Mouse (Mus musculus) limb, embryonic 13.5 days (tissue): ENCODE data around the gene Accs. TPM values are rescaled to one million over a fixed set of nuclear protein-coding genes. Genes with fewer than 3 reads are reported as not detected.

Source experiments
- ATAC-seq: fragments of 200-750 bp; cut with Nextera tagmentation; 2 replicates; pipeline ENCODE4 v1.8.0; 2017; ENCODE audit warnings: low read depth, moderate number of reproducible peaks, moderate TSS enrichment; ENCODE audit not compliant: low FRiP score
- H3K27ac ChIP-seq: fragments of 300-500 bp; sonication (generic); 2 replicates; pipeline ENCODE4 v1.5.1; 2015; ENCODE audit warnings: inconsistent platforms, mild to moderate bottlenecking, moderate library complexity
- H3K27me3 ChIP-seq: fragments of 300-500 bp; sonication (generic); 2 replicates; pipeline ENCODE4 v1.6.1; 2015; ENCODE audit warnings: mild to moderate bottlenecking, inconsistent platforms
- H3K36me3 ChIP-seq: fragments of 300-500 bp; sonication (generic); 2 replicates; pipeline ENCODE4 v1.6.1; 2015; ENCODE audit warnings: inconsistent platforms, mild to moderate bottlenecking, moderate library complexity
- H3K4me1 ChIP-seq: fragments of 300-500 bp; sonication (generic); 2 replicates; pipeline ENCODE4 v1.6.1; 2015; ENCODE audit warnings: inconsistent platforms
- H3K4me2 ChIP-seq: fragments of 300-500 bp; sonication (generic); replicated peaks from 2 replicates; pipeline ENCODE4 v1.6.1; 2015; ENCODE audit warnings: inconsistent platforms, mild to moderate bottlenecking, moderate library complexity
- H3K4me3 ChIP-seq: fragments of 300-500 bp; sonication (generic); 2 replicates; pipeline ENCODE4 v1.5.1; 2015; ENCODE audit warnings: moderate library complexity, mild to moderate bottlenecking, inconsistent platforms
- H3K9ac ChIP-seq: fragments of 300-500 bp; sonication (generic); 2 replicates; pipeline ENCODE4 v1.6.1; 2015; ENCODE audit warnings: mild to moderate bottlenecking, inconsistent platforms
- H3K9me3 ChIP-seq: fragments of 300-500 bp; sonication (generic); 2 replicates; pipeline ENCODE4 v1.6.1; 2016; ENCODE audit warnings: inconsistent platforms
- WGBS: fragments of 180-500 bp; shearing (Covaris S2); methylation state at CpG from one replicate; pipeline ENCODE4 v1.1.7; 2015; 5-methylcytosine and 5-hydroxymethylcytosine counted together
- polyA plus RNA-seq: library from polyadenylated mRNA; unstranded; fragments of >200 nt; fragmentation: Nextera tagmentation; extraction: Ambion mirVana; gene quantifications from 2 replicates; pipeline ENCODE4 v1.2.1, GENCODE M21; 2015

Gene Accs
- polyA plus RNA-seq, 1 experiment from 2014 or later: 7.8 TPM

DNA sequence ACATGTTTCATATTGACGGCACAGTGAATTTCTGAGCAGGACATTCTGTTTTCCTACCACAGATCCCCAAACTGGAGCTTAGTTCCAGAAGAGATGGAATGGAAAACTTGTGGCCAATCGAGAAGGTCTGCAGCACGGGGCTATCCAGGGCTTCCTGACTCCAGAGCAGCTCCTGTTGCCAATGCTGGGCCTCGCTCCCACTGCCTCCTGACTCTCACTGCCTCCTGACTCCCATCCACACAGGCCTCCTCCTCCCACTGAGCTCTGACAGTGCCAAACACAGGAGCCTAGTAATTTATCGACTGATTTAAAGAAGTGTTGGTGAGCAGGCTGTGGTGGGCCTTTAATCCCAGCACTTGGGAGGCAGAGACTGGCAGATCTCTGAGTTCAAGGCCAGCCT is 41.7 kb downstream of the Accs start:
- no peak for ATAC-seq
- H3K36me3 ChIP-seq: peaks cover 86% of the 10 kb centered on the region
- H3K4me3 ChIP-seq: no peak overlapping the region
- H3K9ac ChIP-seq: no peak overlapping the region
- H3K27ac ChIP-seq: no peak overlapping the region
- no peaks in the 10 kb centered on the region for H3K4me1 ChIP-seq
- H3K9me3 ChIP-seq: no peaks in the 10 kb centered on the region
- H3K4me2 ChIP-seq: no peak overlapping the region
- H3K27me3 ChIP-seq: no peaks in the 10 kb centered on the region
- 84% methylated on average over 5 of the region's 5 CpGs for WGBS

DNA sequence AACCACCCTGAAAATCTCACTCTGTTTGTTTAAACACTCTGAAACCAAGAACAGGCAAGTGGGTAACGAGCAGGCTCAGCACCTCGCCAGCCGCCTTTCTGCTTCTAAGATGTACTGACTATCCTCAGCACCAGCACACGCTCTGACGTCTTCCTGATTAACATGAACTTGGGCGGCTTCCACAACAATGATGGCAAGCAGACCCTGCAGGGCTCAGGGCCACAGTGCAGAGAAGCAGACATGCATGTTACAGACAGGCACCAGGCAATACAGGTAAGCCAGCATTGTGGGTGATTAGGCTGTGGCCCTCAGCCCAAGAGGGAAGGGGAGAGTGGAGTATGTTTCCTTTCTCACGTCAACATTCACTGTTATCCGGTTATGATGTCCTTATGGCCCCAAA is 42.3 kb downstream of the Accs start:
- Histone ChIP-seq H3K9me3 (no peaks in the 10 kb centered on the region), H3K4me3 (no peak overlapping the region), H3K27ac (no peak overlapping the region), H3K27me3 (no peaks in the 10 kb centered on the region), H3K4me1 (no peaks in the 10 kb centered on the region), H3K4me2 (no peak overlapping the region), H3K9ac (no peak overlapping the region), H3K36me3 (peaks cover 81% of the 10 kb centered on the region)
- WGBS: 77% methylated on average over 8 of the region's 8 CpGs
- ATAC-seq: no peak

DNA sequence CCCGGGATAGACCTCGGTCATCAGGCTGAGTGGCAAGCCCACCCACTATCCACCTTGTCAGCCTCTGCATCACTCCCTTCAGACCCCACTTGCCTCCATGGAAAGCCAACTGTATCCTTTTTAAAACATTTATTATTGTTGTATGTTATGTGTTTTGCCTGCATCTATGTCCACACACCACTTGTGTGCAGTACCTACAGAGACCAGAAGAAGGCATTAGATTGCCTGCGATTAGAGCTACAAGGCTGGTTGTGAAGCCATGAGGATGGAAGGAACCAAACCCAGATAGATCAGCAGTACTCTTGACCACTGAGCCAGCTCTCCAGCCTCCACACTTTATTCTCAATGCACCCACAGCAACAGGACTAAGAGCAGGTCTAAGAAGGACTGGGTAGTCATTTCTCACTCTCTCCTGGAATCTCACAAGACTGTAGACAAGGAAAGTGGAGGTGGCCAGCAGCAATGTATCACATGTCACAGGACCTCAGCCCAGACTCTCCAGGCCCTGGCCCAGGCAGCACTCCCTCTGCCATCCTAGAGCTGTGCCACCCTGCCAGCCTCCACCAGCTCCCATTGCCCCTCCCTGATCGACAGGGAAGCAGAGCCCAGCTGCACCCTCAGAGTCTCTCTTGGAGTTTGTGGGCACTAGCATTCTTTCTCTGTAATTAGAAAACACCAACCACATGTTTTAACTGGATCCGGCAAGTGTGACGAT is 43.1 kb downstream of the Accs start:
- Histone ChIP-seq H3K27me3 (no peaks in the 10 kb centered on the region), H3K4me3 (no peak overlapping the region), H3K9ac (no peak overlapping the region), H3K9me3 (no peaks in the 10 kb centered on the region), H3K4me2 (no peak overlapping the region), H3K4me1 (no peaks in the 10 kb centered on the region), H3K27ac (no peak overlapping the region), H3K36me3 (peaks cover 81% of the 10 kb centered on the region)
- WGBS: 84% methylated on average over 6 of the region's 6 CpGs
- no peak for ATAC-seq

DNA sequence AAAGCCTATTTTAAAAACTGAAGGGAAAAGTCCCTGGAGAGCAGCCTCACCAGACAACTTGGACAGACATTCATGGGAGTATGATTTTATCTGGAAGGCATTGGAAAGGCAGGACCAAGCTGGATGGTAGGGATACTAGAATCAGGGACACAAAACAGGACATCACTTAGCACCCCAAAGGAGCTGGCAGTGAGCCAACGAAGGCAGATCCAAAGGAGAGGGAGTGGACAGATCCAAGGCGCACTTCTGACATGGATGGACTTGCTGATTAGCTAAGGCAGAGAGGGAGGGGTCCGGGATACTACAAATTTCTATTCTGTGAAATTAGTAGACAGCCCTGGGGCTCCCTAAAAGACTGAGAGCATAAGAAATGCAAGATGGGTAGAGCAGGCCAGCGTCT is 44.2 kb downstream of the Accs start:
- WGBS: 90% methylated on average over 4 of the region's 4 CpGs
- Histone ChIP-seq H3K4me1 (no peaks in the 10 kb centered on the region), H3K27ac (no peak overlapping the region), H3K9me3 (no peaks in the 10 kb centered on the region), H3K36me3 (peaks cover 78% of the 10 kb centered on the region), H3K4me2 (no peak overlapping the region), H3K4me3 (no peak overlapping the region), H3K27me3 (no peaks in the 10 kb centered on the region), H3K9ac (no peak overlapping the region)
- ATAC-seq: no peak

DNA sequence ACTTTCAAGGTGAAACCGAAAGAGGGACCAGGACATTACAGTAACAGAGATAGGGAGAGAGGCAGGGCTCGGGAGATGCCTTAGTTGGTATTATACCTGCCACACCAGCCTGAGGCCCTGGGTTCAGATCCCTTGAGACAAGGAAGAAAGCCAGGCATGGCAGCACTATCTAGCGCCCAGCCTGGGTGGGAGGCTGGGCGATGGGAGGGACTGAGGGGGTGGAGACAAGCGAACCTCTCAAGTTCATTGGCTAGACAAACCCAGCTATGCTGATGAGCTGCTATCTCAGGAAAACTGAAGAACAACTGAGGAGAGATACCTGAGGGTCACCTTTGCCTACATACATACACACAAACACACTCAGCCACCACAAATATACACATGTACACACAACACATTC is 44.7 kb downstream of the Accs start:
- Histone ChIP-seq H3K9ac (no peak overlapping the region), H3K4me1 (no peaks in the 10 kb centered on the region), H3K36me3 (peaks cover 79% of the 10 kb centered on the region), H3K4me2 (no peak overlapping the region), H3K4me3 (no peak overlapping the region), H3K9me3 (no peaks in the 10 kb centered on the region), H3K27me3 (no peaks in the 10 kb centered on the region), H3K27ac (no peak overlapping the region)
- WGBS: 82% methylated on average over 5 of the region's 5 CpGs
- ATAC-seq: no peak

DNA sequence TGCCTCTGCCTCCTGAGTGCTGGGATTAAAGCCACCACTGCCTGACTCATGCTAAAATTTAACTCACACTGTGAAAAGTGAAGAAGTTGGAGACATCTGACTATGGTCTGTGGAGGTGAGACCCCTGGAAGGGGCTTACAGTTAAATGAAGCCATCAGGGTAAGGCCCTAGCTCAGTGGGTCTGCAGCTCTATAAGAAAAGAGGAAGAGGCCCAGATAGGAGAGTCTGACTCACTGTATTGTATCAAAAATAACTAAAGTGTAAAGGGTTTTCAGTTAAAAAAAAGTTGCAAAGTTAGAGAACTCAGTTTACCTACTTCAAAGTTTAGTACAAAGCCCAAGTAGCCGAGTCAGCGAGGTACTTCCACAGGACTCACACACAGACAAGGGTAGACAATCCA is 46.8 kb downstream of the Accs start:
- Histone ChIP-seq H3K9ac (no peak overlapping the region), H3K4me3 (no peak overlapping the region), H3K36me3 (peaks cover 78% of the 10 kb centered on the region), H3K4me1 (no peaks in the 10 kb centered on the region), H3K9me3 (no peaks in the 10 kb centered on the region), H3K4me2 (no peak overlapping the region), H3K27ac (no peak overlapping the region), H3K27me3 (no peaks in the 10 kb centered on the region)
- ATAC-seq: no peak
- 97% methylated on average over 2 of the region's 2 CpGs for WGBS

DNA sequence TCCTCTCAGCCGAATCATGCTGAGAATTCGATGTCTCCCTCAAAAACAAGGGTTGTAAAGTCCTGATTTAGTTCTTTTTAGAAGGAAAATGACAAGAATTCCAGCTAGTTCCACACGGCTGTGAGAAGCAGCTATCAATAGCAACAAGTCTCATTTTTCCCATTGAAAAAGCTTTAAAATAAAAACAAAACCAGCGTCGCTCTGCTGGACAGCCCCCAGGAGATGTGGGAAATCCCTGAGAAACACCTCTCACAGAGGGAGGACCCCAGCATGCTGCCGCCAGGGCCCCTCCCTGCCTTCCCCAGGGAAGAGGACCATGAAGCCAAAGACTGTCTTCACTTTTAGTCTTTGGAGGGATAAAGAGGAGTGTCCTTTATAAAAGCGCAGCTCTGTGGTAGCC is 48.6 kb downstream of the Accs start:
- no peak overlapping the region for H3K4me3 ChIP-seq
- H3K27me3 ChIP-seq: no peaks in the 10 kb centered on the region
- H3K9me3 ChIP-seq: no peaks in the 10 kb centered on the region
- WGBS: 81% methylated on average over 7 of the region's 7 CpGs
- H3K27ac ChIP-seq: no peak overlapping the region
- peaks cover 79% of the 10 kb centered on the region for H3K36me3 ChIP-seq
- no peak overlapping the region for H3K9ac ChIP-seq
- no peak for ATAC-seq
- no peak overlapping the region for H3K4me2 ChIP-seq
- peaks cover 3% of the 10 kb centered on the region; the same call in 1 of the 2 replicates for H3K4me1 ChIP-seq

DNA sequence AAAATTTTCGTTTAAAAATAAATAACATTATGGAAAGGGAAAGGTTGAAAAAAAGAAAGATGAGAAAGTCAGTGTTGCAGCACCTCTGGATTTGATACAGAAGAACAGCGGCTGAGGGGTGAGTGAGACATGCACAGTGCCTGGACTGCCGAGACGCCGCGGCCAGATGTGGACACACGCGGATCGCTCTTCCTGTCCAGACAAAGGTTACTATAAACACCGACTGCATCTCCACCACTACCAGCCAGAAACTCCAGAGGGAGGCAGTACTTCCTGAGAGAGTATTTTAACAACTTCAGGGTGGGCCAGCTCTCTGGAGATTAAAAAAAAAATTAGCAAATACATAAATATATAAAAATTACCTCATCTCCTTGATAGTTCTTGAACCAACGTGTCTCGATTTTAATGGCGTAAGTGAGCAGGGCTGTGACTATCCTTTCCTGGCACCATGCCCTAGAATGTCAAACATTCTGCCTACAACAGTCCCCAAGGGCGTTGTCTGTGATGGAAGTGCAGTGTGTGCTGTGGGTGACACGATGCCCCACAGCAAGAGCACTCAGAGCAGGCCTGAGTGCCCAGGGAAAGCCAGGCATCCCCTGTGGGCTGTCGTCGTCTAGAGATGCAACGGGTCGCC is 52.5 kb downstream of the Accs start:
- H3K36me3 ChIP-seq: peaks cover 87% of the 10 kb centered on the region
- H3K4me3 ChIP-seq: no peak overlapping the region
- H3K4me1 ChIP-seq: peaks cover 3% of the 10 kb centered on the region; the same call in 1 of the 2 replicates
- H3K9ac ChIP-seq: no peak overlapping the region
- H3K27me3 ChIP-seq: no peaks in the 10 kb centered on the region
- no peak for ATAC-seq
- H3K9me3 ChIP-seq: no peaks in the 10 kb centered on the region
- WGBS: 76% methylated on average over 19 of the region's 19 CpGs
- H3K27ac ChIP-seq: no peak overlapping the region
- H3K4me2 ChIP-seq: no peak overlapping the region

DNA sequence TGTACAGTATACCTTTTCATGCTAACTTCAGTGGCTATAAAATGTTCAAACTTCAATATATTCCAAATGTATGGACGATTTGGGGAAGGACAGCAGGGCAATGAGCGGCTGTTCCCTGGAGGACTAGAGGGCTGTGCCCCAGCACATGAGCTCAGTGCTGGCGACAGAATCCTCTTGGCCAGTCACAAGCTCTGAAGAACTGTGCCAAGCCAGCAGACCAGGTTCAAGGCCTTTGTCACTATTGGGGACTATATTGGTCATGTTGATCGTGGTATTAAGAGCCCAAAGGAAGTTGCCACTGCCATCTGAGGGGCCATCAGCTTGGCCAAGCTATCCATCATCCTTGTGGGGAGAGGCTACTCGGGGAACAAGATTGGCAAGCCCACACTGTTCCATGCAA is 55.4 kb downstream of the Accs start:
- Histone ChIP-seq H3K27me3 (no peaks in the 10 kb centered on the region), H3K9me3 (no peaks in the 10 kb centered on the region), H3K36me3 (peaks cover 80% of the 10 kb centered on the region), H3K4me3 (no peak overlapping the region), H3K27ac (no peak overlapping the region), H3K9ac (no peak overlapping the region), H3K4me2 (no peak overlapping the region), H3K4me1 (peaks cover 10% of the 10 kb centered on the region)
- no peak for ATAC-seq
- WGBS: 87% methylated on average over 5 of the region's 5 CpGs

DNA sequence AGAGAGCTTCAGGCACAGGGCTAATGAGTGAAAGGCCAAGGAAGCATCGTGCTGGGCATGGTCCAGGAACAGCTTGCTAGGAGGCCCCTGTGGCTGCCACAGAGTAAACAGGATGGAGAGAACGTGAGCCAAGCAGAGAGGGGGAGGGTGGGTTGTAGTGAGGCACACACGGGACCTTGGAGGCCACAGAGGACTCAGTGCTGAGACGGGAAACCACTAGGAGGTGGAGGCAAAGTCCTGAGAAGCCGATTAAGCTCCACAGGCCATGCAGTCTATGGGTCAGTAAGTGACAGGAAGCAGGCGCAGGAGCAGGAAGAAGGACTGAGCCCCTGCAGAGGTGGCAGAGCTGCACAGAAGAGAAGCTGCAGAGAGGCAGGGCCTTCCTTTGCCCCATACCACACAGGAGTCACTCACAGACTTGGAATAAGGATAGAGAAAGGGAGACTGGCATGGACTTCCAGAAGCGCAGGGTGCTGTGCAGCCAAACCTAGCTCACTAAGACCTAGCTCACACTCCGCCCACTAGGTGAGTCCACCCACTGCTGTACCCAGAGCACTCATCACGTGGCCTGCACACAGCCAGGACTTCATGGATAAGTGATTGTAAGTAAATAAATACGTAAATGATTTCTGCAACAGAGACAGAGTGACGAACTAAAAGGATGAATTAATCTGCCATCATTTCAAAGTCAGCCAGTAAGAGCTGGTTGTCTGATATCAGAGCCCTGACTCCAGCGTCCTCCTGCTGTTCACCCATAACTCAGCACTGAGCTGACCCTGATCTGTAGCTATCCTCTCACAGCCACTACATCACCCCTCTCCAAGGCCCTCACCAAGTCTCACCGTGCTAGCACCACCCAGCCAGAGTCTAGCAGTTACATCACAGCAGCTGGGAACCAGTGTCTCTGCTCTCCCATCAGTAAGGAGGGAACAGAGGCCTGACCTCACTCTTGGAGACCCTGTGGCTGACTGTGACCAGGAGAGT is 57.9 kb downstream of the Accs start:
- 49% methylated on average over 13 of the region's 13 CpGs for WGBS
- no peak overlapping the region for H3K4me2 ChIP-seq
- H3K27ac ChIP-seq: no peak overlapping the region; the same call in 1 of the 2 replicates
- H3K27me3 ChIP-seq: no peaks in the 10 kb centered on the region
- 0 out of 2 replicates have a peak overlapping the region, but pooled peaks have one; percentile 20 for H3K9ac ChIP-seq
- H3K4me3 ChIP-seq: no peak overlapping the region
- no peaks in the 10 kb centered on the region for H3K9me3 ChIP-seq
- peaks cover 85% of the 10 kb centered on the region for H3K36me3 ChIP-seq
- H3K4me1 ChIP-seq: peaks cover 7% of the 10 kb centered on the region
- peak; percentile 40; the same call in 1 of the 2 replicates for ATAC-seq

DNA sequence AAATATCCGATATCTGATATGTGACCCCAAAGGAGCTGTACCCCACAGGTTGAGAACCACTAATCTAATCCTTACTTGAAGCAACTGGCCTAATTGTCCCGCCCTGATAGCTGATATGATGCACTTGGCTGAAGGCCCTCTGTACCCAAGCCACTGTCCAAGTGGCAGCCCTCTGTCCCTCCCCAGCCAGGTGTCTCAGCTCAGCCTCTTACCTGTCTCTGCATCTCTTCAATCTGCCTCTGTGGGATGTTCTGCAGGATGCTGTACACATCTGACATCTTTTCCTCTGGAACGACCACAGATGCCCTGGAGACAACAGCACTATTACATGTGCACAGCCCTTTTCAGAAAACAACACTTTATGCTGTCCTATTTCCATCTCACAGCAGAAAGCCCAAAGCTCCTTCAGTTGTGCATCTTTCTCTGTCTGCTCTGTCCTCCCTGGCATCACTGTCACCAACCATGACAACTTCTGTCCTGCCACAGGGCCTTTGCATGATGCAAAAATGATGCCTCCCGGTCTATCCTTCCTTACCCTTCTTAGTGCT is 58.9 kb downstream of the Accs start:
- no peaks in the 10 kb centered on the region for H3K9me3 ChIP-seq
- no peaks in the 10 kb centered on the region for H3K27me3 ChIP-seq
- H3K4me3 ChIP-seq: no peak overlapping the region
- no peak for ATAC-seq
- no peak overlapping the region for H3K27ac ChIP-seq
- H3K36me3 ChIP-seq: peaks cover 76% of the 10 kb centered on the region
- H3K9ac ChIP-seq: no peak overlapping the region
- no peak overlapping the region for H3K4me2 ChIP-seq
- H3K4me1 ChIP-seq: peaks cover 10% of the 10 kb centered on the region
- 83% methylated on average over 4 of the region's 4 CpGs for WGBS

DNA sequence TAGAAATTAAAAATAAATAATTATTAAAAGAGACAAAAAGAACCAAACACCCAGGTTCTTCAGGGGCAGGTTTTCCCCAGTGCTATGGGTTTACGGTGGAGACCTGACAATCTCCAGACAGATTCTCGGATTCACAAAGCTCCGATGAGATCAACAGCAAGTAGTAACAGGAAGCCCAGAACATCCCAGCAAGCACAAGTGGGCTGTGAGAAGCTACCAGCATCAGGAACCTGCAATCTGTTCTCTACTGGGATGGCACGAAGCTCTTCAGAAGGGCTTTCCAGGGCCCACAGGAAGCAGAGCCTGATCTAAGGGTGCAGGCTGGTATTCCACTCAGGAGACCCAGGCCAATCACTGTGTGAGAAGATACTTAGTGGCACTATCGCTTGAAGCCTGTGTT is 61.2 kb downstream of the Accs start:
- H3K4me2 ChIP-seq: no peak overlapping the region
- H3K36me3 ChIP-seq: peaks cover 58% of the 10 kb centered on the region
- H3K27me3 ChIP-seq: peaks cover 15% of the 10 kb centered on the region; the same call in 1 of the 2 replicates
- H3K9me3 ChIP-seq: no peaks in the 10 kb centered on the region
- WGBS: 80% methylated on average over 5 of the region's 5 CpGs
- H3K9ac ChIP-seq: no peak overlapping the region
- peaks cover 14% of the 10 kb centered on the region for H3K4me1 ChIP-seq
- no peak overlapping the region for H3K4me3 ChIP-seq
- H3K27ac ChIP-seq: no peak overlapping the region
- no peak for ATAC-seq
